Mouse (Mus musculus) liver, postnatal 0 days (tissue): ENCODE measurements around the gene Chst4.

ENCODE experiments used
- CTCF ChIP-seq: sonication (generic); IDR thresholded peaks from 2 replicates; pipeline ENCODE4 v1.5.1; 2016; ENCODE audit warnings: antibody characterized with exemption, low read depth
- EP300 ChIP-seq: IDR thresholded peaks from 2 replicates; pipeline ENCODE4 v1.6.1; 2016; ENCODE audit warnings: antibody characterized with exemption, low read depth, mild to moderate bottlenecking

GRCm38 (mm10) chr8:109982386-109983105 is 57.0 kb downstream of the Chst4 start:
- TF ChIP-seq CTCF: no peak
- no peak for TF ChIP-seq EP300
